Mouse (Mus musculus) megakaryocyte, embryonic 14.5 days (primary cell): ENCODE measurements at regions not wholly inside any gene's neighbourhood (a gene's known extent, or its start where the extent isn't known, plus 50 kb on each side); places are given as distances from the start of the nearest gene placed in this dataset.

ENCODE experiments used
- FLI1 ChIP-seq: IDR thresholded peaks from 2 replicates; pipeline ENCODE4 v1.6.1; 2012; ENCODE audit warnings: low read length, inconsistent platforms, mixed read lengths
- GATA1 ChIP-seq: IDR thresholded peaks from 3 replicates; pipeline ENCODE4 v1.6.1; 2012; ENCODE audit warnings: mixed read lengths, low read length, inconsistent platforms, borderline replicate concordance

DNA sequence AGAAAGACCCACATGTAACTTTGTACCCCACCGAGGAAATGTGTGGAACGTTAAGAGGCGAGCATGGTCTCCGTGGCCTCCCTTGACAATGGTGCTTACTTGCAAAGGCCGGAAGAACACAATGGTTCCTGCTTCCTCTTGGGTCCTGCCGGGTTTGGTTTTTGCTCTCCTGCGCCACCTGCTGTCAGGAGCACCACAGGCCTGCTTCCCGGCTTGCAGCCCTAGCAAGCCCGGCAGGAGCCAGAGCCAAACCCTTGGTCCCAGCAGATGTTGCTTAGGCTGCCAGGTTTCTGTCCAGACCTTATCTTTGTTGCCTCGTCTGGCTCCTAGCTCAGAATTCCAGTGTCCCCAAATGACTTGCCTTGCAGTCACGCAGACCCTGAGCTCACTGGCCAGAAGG is 300.2 kb upstream of the Ubash3b start:
- TF ChIP-seq GATA1: no peak
- no peak for TF ChIP-seq FLI1
